Mouse (Mus musculus) mesoderm, embryonic 11.5 days (tissue): ENCODE data around the gene 1700016D06Rik.

Source experiments
- DNase-seq: peaks from one replicate; pipeline ENCODE4 v3.0.0-alpha.2; 2012; ENCODE audit warnings: low read depth, low spot score

The 1700016D06Rik gene

DNA sequence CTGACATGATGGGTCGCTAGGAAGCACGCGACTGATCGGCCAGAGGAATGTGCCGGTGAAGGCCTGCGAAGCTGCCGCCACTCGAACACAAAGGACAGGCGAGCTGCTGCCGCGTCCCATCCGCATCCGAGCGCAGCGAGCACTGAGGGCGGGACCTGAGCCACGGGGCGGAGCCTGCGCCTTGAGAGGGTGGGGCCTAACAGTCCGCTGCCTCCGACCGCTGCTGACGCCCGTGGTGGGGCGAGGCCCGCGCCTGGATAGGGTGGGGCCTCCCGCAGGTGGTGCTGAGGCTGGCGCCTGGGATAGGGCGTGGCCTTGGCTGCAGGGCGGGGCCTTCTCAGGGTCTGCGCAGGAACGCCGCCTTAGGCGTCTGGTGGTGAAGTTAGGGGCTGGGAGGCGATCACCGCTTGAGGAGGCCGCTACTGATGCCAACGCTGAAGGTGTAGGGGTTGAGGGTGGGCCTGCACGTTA, 65.2 kb downstream of the 1700016D06Rik start, which contains the start of gene Ankrd10:
TSS of gene Ankrd10 (minus strand) at position 147 of the 471 bp plus-strand sequence.
- DNase-seq, result peak; percentile 98

GRCm38 (mm10) chr8:11635012-11635577, 65.8 kb downstream of the 1700016D06Rik start:
- peak; percentile 94 for DNase-seq

DNA sequence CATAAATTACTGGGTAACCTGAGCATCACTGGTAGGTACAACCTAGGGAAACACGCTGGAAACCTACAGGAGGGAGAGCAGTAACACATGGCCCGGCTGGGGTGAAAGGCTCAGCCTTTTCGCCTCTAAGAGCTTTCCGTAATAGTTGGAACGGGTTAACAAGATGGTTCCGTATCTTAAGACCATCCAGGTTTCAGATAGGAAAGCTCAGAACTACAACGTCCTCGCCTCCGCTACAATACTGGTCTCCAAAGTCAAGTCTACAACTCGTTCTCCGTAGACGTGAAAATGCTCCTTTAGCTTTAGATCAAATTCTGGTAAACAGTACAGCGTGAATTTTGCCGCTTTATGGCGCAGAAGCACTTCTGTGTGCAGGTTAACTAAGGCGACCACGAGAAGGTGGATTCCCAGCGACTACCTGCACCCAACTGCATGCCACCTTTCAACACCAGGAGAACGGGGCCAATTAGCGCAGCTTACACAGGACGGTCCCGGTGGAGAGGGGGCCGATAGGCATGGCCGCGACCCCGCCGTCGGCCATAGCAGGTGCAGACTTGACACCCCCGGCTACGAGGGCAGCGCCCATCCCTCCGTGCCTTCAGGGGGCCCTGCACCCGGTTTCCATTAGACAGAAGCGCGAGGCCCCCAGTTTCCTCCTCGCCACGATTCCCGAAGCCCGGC, 66.4 kb downstream of the 1700016D06Rik start:
- no peak for DNase-seq

- DNase-seq, result no peak
These were observed 67.4 kb downstream of the 1700016D06Rik start for GRCm38 (mm10) chr8:11633414-11633813.

- no peak for DNase-seq
These were observed 68.5 kb downstream of the 1700016D06Rik start for GRCm38 (mm10) chr8:11632406-11632805.

DNA sequence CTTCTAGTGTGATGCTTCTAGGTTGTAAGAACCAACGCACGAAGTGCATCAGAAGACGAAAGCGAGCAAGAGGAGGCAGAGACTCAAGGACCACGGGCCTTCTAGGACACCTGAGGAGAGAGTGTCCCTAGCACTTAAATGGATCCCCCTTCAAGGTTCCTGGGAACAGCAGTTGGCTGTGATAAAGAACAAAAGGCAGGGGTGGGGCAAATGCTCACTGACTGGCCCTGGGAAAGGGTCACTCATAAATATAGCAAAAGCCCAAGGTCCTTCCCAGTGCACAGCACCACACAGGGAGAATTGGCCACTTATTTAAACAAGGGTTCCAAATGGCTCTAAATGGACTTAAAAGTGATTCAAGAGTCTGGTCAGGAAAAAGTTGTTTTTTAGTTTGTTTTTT, 71.7 kb downstream of the 1700016D06Rik start:
- DNase-seq, result no peak

DNA sequence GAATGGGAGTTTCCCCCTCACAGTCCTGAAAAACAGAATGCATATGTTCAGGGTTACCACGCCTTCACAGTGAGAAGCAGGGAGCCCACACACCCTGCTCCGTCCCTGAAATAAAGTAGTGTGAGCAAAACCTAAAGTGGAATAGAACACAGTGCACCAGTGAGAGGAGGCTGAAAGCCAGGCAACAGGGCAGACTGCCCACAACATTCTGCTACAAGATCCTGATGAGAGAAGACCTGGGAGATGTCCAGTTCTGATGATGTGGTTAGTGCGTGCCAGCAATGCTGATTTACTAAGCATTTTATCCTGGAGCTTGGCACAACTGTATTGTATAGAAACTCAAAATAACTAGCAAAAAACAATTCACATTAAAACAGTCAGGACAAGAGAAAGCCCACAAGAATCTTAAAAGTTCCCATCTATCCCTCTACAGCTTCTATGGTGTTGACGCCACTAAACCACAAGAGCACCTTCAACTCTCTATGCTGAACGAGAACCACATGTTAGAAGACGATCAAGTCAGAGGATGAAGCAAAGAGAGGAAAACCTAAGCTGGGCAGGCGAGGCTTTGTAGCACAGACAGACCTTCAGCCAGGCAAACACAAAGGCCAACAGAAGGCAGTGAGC, 72.2 kb downstream of the 1700016D06Rik start:
- DNase-seq, result no peak

GRCm38 (mm10) chr8:11627717-11628116, 73.1 kb downstream of the 1700016D06Rik start:
- no peak for DNase-seq

GRCm38 (mm10) chr8:11625084-11625483, 75.8 kb downstream of the 1700016D06Rik start:
- DNase-seq, result no peak

GRCm38 (mm10) chr8:11619091-11619490, 81.8 kb downstream of the 1700016D06Rik start:
- DNase-seq, result no peak

DNA sequence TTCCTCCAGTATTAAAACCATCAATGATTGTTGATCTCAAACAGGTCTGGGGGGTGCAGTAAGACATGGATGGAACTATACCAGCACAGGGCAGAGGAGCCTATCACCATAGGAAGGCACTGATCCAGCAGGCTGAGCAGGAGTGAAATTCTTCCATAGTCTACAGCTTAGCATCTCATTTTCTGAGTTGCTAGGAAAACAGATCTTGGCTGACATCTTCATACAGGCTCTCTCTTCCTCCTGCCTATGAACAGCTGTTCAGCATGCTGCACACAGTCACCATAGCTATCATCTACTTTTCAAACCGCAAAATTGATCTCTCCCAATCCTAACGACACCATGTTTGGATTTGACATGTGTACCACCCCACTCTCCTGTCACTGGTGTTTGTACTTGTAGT, 82.8 kb downstream of the 1700016D06Rik start:
- DNase-seq, result no peak

DNA sequence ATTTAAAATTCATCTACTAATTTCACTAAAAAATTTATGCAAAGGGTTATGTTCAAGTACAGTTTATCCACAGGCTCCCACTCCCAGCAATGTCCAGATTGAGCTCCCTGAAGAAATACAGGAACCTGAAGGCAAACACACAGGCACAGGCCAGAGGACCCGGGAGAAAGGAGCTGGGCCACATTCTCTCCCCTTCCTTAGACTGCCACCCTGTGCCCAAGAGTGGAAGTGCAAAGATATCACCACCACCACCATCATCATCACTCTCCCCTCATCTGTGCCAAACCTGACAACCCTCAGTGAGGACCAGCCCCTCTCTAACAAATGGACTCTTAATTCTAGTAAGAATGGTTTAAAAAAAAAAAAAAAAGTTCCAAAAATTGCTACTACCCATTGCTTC, 84.6 kb downstream of the 1700016D06Rik start:
- peak; percentile 53 for DNase-seq

DNA sequence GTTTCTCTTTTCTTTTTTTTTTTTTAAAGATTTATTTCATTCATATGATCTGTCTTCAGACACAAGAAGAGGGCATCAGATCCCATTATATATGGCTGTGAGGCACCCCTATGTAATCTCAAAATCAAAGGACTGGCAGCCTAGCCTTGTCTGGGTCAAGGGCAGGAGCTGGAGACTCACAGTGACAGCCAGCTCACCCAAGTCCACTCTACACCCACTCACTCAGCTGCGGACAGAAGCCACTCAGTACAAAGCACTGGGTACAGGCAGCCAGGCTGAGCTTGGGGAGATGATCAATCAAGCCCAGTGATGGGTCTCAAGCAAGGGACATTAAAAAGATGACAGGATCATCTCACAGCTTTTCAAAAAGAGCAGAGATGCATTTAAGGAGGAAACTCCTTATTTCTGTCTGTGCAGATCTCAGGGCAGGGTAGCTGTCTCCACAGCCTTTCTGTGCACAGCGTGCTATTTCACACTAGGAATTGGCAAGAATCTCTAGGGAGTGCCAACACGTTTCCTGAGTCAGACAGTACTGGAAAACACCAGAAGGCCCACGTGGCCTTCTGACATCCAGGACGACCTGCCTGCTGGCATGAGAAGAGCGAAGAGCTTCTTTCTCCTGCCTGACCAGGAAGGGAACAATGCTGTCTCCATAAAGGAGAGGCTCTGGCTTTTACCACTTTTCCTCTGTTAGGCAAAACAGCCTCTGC, 86.6 kb downstream of the 1700016D06Rik start:
- no peak for DNase-seq

GRCm38 (mm10) chr8:11608848-11609247, 92.0 kb downstream of the 1700016D06Rik start:
- no peak for DNase-seq
